Mouse (Mus musculus): ENCODE results near the gene Ngfr. TPM values are rescaled to one million over a fixed set of nuclear protein-coding genes. Genes with fewer than 3 reads are reported as not detected.

Ngfr gene
- polyA plus RNA-seq, 1 experiment from 2014 or later: 10.2 TPM

DNA sequence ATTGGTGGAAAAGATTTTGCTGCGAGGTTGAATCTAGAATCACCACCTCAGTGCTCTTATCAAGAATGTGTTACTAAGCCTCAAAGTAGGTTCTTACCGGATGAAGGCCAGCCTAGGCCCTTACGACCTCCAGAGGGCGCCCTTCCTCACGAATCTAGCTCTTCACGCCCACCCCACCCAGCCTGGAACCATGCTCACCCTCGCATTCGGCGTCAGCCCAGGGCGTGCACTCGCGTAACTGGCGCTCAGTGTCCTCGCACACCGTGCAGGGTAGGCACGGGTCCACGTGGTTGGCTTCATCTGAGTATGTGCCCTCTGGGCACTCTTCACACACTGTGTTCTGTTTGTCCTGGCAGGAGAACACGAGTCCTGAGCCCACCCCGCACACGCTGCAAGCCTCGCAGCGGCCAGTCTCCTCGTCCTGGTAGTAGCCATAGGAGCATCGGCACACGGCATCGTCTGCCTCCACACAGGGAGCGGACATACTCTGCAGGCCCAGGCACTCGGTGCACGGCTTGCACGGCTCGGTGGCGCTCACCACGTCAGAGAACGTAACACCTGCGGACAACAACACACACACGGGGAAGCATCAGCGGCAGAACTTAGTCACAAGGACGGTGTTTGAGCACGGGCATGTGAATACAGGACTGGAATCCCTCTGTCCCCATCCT lies 9.6 kb downstream of the Ngfr start:
- Histone ChIP-seq H3K27ac (ENCODE audit: low read length) (no peak overlapping the region), H3K9ac (ENCODE audit: low read depth, low read length) (peak overlapping the region; percentile 28; the same call in 1 of the 2 replicates), H3K9me3 (replicated peaks; ENCODE audit: control insufficient read depth, low read length, poor library complexity, severe bottlenecking) (no peaks in the 10 kb centered on the region), H3K36me3 (ENCODE audit: control insufficient read depth, insufficient read depth, low read length) (no peaks in the 10 kb centered on the region), H3K27me3 (ENCODE audit: control insufficient read depth, insufficient read depth, low read depth, low read length) (peaks cover 47% of the 10 kb centered on the region), H3K4me1 (ENCODE audit: control insufficient read depth, insufficient read depth, low read length) (0 out of 2 replicates have a peak, but pooled peaks cover 2% of the 10 kb centered on the region), H3K4me3 (ENCODE audit: low read depth, low read length) (peak overlapping the region; percentile 29), H3K4me2 (ENCODE audit: low read length) (peak overlapping the region; percentile 53)
- WGBS: 12% methylated on average over 39 of the region's 39 CpGs
- ATAC-seq: peak; percentile 67; the same call in 1 of the 2 replicates

GRCm38 (mm10) chr11:95576299-95576698 lies 11.2 kb downstream of the Ngfr start:
- Histone ChIP-seq H3K4me1 (ENCODE audit: control insufficient read depth, insufficient read depth, low read length) (0 out of 2 replicates have a peak, but pooled peaks cover 2% of the 10 kb centered on the region), H3K27ac (ENCODE audit: low read length) (no peak overlapping the region), H3K36me3 (ENCODE audit: control insufficient read depth, insufficient read depth, low read length) (no peaks in the 10 kb centered on the region), H3K27me3 (ENCODE audit: control insufficient read depth, insufficient read depth, low read depth, low read length) (peaks cover 37% of the 10 kb centered on the region), H3K9me3 (replicated peaks; ENCODE audit: control insufficient read depth, low read length, poor library complexity, severe bottlenecking) (no peaks in the 10 kb centered on the region), H3K4me3 (ENCODE audit: low read depth, low read length) (no peak overlapping the region), H3K9ac (ENCODE audit: low read depth, low read length) (no peak overlapping the region), H3K4me2 (ENCODE audit: low read length) (no peak overlapping the region)
- 84% methylated on average over 8 of the region's 8 CpGs for WGBS
- ATAC-seq: no peak

DNA sequence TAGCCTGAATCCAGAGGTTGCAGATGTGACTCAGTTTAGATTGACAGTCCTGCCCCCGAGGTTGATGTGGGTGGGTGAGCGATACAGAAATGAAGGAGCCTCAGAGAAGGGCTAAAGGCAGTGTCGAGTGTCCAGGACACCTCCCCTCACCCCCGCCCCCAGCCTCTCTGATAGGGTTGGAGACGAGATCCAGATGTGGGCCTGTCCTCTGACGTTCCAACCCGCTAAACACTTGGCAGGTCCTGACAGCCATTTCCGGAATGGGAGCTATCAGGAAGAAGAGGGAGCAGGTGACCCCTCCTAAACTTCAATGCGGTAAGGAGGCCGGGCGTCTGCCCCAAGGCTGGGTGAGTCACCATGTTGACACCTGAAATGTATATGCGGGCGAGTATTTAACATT lies 11.7 kb downstream of the Ngfr start:
- no peak for ATAC-seq
- H3K9ac ChIP-seq (ENCODE audit: low read depth, low read length): no peak overlapping the region
- 72% methylated on average over 13 of the region's 13 CpGs for WGBS

GRCm38 (mm10) chr11:95574786-95575334 lies 12.7 kb downstream of the Ngfr start:
- WGBS: 74% methylated on average over 6 of the region's 6 CpGs
- Histone ChIP-seq H3K27me3 (ENCODE audit: control insufficient read depth, insufficient read depth, low read depth, low read length) (peaks cover 25% of the 10 kb centered on the region), H3K4me3 (ENCODE audit: low read depth, low read length) (no peak overlapping the region), H3K27ac (ENCODE audit: low read length) (no peak overlapping the region), H3K9ac (ENCODE audit: low read depth, low read length) (0 out of 2 replicates have a peak overlapping the region, but pooled peaks have one; percentile 18), H3K4me2 (ENCODE audit: low read length) (no peak overlapping the region), H3K4me1 (ENCODE audit: control insufficient read depth, insufficient read depth, low read length) (0 out of 2 replicates have a peak, but pooled peaks cover 2% of the 10 kb centered on the region), H3K36me3 (ENCODE audit: control insufficient read depth, insufficient read depth, low read length) (no peaks in the 10 kb centered on the region), H3K9me3 (replicated peaks; ENCODE audit: control insufficient read depth, low read length, poor library complexity, severe bottlenecking) (no peaks in the 10 kb centered on the region)
- peak; percentile 18; the same call in 1 of the 2 replicates for ATAC-seq

More for the DNA sequence above, 11.7 kb downstream of the Ngfr start:
- Histone ChIP-seq H3K9me3 (replicated peaks; ENCODE audit: control insufficient read depth, low read length, poor library complexity, severe bottlenecking) (no peaks in the 10 kb centered on the region), H3K4me3 (ENCODE audit: low read depth, low read length) (no peak overlapping the region), H3K27ac (ENCODE audit: low read length) (no peak overlapping the region), H3K4me2 (ENCODE audit: low read length) (no peak overlapping the region), H3K36me3 (ENCODE audit: control insufficient read depth, insufficient read depth, low read length) (no peaks in the 10 kb centered on the region), H3K4me1 (ENCODE audit: control insufficient read depth, insufficient read depth, low read length) (0 out of 2 replicates have a peak, but pooled peaks cover 2% of the 10 kb centered on the region), H3K27me3 (ENCODE audit: control insufficient read depth, insufficient read depth, low read depth, low read length) (peaks cover 33% of the 10 kb centered on the region)

- Histone ChIP-seq H3K4me3 (ENCODE audit: low read depth, low read length) (no peak overlapping the region), H3K27me3 (ENCODE audit: control insufficient read depth, insufficient read depth, low read depth, low read length) (peaks cover under 1% of the 10 kb centered on the region; the same call in 1 of the 2 replicates), H3K27ac (ENCODE audit: low read length) (no peak overlapping the region), H3K9me3 (replicated peaks; ENCODE audit: control insufficient read depth, low read length, poor library complexity, severe bottlenecking) (no peaks in the 10 kb centered on the region), H3K4me1 (ENCODE audit: control insufficient read depth, insufficient read depth, low read length) (no peaks in the 10 kb centered on the region), H3K36me3 (ENCODE audit: control insufficient read depth, insufficient read depth, low read length) (no peaks in the 10 kb centered on the region), H3K4me2 (ENCODE audit: low read length) (no peak overlapping the region), H3K9ac (ENCODE audit: low read depth, low read length) (no peak overlapping the region)
- no peak for ATAC-seq
- WGBS: 64% methylated on average over 3 of the region's 3 CpGs
These were observed 15.3 kb downstream of the Ngfr start for GRCm38 (mm10) chr11:95572227-95572626.

- H3K27me3 ChIP-seq (ENCODE audit: control insufficient read depth, insufficient read depth, low read depth, low read length): no peaks in the 10 kb centered on the region
- no peak overlapping the region for H3K9ac ChIP-seq (ENCODE audit: low read depth, low read length)
- H3K4me1 ChIP-seq (ENCODE audit: control insufficient read depth, insufficient read depth, low read length): no peaks in the 10 kb centered on the region
- 48% methylated on average over 9 of the region's 9 CpGs for WGBS
- no peak overlapping the region for H3K27ac ChIP-seq (ENCODE audit: low read length)
- no peaks in the 10 kb centered on the region for H3K9me3 ChIP-seq (replicated peaks; ENCODE audit: control insufficient read depth, low read length, poor library complexity, severe bottlenecking)
- no peak overlapping the region for H3K4me3 ChIP-seq (ENCODE audit: low read depth, low read length)
- ATAC-seq: no peak
- no peak overlapping the region for H3K4me2 ChIP-seq (ENCODE audit: low read length)
- no peaks in the 10 kb centered on the region for H3K36me3 ChIP-seq (ENCODE audit: control insufficient read depth, insufficient read depth, low read length)
These were observed 15.8 kb downstream of the Ngfr start for GRCm38 (mm10) chr11:95571755-95572154.

DNA sequence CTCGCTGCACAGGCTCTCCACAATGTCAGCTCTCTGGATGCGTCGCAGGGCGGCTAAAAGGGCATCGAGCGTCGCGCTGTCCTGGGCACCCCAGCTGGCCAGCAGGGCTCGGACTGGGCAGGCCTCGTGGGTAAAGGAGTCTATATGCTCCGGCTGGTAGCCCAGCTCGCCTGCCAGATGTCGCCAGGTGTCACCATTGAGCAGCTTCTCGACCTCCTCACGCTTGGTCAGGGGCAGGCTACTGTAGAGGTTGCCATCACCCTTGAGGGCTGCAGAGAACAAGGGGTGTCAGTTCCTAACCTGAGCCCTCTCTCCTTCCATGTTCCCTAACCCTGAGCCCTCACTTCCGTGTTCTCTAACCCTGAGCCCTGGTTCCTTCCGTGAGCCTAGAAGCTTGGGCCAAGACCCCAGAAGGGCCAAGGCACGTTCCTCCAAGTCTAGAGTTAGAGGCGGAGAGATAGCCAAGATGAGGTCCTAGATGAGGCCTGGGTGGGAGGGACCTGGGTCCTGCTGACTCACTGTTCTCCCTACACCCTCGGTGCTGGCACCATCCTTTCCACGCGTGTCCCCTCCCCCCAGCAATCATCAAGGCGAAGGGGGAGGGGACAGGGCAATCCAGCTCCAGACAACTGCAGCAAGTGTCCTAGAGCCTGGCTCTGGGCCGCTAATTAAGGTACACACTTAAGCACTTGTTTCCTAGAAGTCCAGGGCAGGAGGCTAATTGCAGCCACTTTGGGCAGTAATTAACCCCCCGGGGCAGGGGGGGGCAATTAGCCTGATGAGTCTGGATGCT lies 16.5 kb downstream of the Ngfr start:
- H3K9me3 ChIP-seq (replicated peaks; ENCODE audit: control insufficient read depth, low read length, poor library complexity, severe bottlenecking): no peaks in the 10 kb centered on the region
- H3K9ac ChIP-seq (ENCODE audit: low read depth, low read length): no peak overlapping the region
- no peak overlapping the region for H3K4me3 ChIP-seq (ENCODE audit: low read depth, low read length)
- no peaks in the 10 kb centered on the region for H3K36me3 ChIP-seq (ENCODE audit: control insufficient read depth, insufficient read depth, low read length)
- no peaks in the 10 kb centered on the region for H3K4me1 ChIP-seq (ENCODE audit: control insufficient read depth, insufficient read depth, low read length)
- no peak; the same call in 1 of the 2 replicates for ATAC-seq
- WGBS: 64% methylated on average over 25 of the region's 25 CpGs
- H3K27me3 ChIP-seq (ENCODE audit: control insufficient read depth, insufficient read depth, low read depth, low read length): no peaks in the 10 kb centered on the region
- H3K27ac ChIP-seq (ENCODE audit: low read length): no peak overlapping the region
- no peak overlapping the region for H3K4me2 ChIP-seq (ENCODE audit: low read length)

GRCm38 (mm10) chr11:95569908-95570307 lies 17.6 kb downstream of the Ngfr start:
- Histone ChIP-seq H3K4me2 (ENCODE audit: low read length) (no peak overlapping the region), H3K9ac (ENCODE audit: low read depth, low read length) (no peak overlapping the region), H3K4me3 (ENCODE audit: low read depth, low read length) (no peak overlapping the region), H3K4me1 (ENCODE audit: control insufficient read depth, insufficient read depth, low read length) (no peaks in the 10 kb centered on the region), H3K27ac (ENCODE audit: low read length) (no peak overlapping the region), H3K27me3 (ENCODE audit: control insufficient read depth, insufficient read depth, low read depth, low read length) (no peaks in the 10 kb centered on the region), H3K9me3 (replicated peaks; ENCODE audit: control insufficient read depth, low read length, poor library complexity, severe bottlenecking) (no peaks in the 10 kb centered on the region), H3K36me3 (ENCODE audit: control insufficient read depth, insufficient read depth, low read length) (no peaks in the 10 kb centered on the region)
- no peak for ATAC-seq
- 87% methylated on average over 6 of the region's 6 CpGs for WGBS
